Mouse (Mus musculus) brain, embryonic 18.5 days (tissue): Measurements from ENCODE around the gene Ifi27l2b.
"Not testable (repeated sequence)": the region's sequence is repeated elsewhere in the genome, so short reads cannot be mapped to it uniquely, and the experiment has no call there.

Experiments used
- DNase-seq: peaks from one replicate; pipeline ENCODE4 v3.0.0-alpha.2; 2012; ENCODE audit warnings: low read depth, low spot score

Ifi27l2b gene

GRCm38 (mm10) chr12:103457140-103457539 is at the start of gene Ifi27l2b:
Gene Ifi27l2b, minus strand, starts transcription at chr12:103457223.
- no peak for DNase-seq

GRCm38 (mm10) chr12:103504402-103504801 is 47.4 kb upstream of the Ifi27l2b start:
- DNase-seq, result no peak

- no peak for DNase-seq
Observed at GRCm38 (mm10) chr12:103503300-103503699, 46.3 kb upstream of the Ifi27l2b start.

- no peak for DNase-seq
Observed at GRCm38 (mm10) chr12:103499261-103499660, 42.2 kb upstream of the Ifi27l2b start.

GRCm38 (mm10) chr12:103498768-103499167 is 41.7 kb upstream of the Ifi27l2b start:
- no peak for DNase-seq

- no peak for DNase-seq
Observed at GRCm38 (mm10) chr12:103494486-103494885, 37.5 kb upstream of the Ifi27l2b start.

GRCm38 (mm10) chr12:103492767-103493166 is 35.7 kb upstream of the Ifi27l2b start:
- DNase-seq, result no peak

GRCm38 (mm10) chr12:103491091-103491730 is 34.2 kb upstream of the Ifi27l2b start:
- DNase-seq, result no peak

GRCm38 (mm10) chr12:103487750-103488149 is 30.7 kb upstream of the Ifi27l2b start:
- no peak for DNase-seq

GRCm38 (mm10) chr12:103487276-103487675 is 30.3 kb upstream of the Ifi27l2b start:
- DNase-seq, result no peak

- no peak for DNase-seq
Observed at GRCm38 (mm10) chr12:103486726-103487125, 29.7 kb upstream of the Ifi27l2b start.

- not testable (repeated sequence) for DNase-seq
Observed at GRCm38 (mm10) chr12:103484200-103484972, 27.4 kb upstream of the Ifi27l2b start.

GRCm38 (mm10) chr12:103482781-103483180 is 25.8 kb upstream of the Ifi27l2b start:
- no peak for DNase-seq

- no peak for DNase-seq
Observed at GRCm38 (mm10) chr12:103481671-103482070, 24.6 kb upstream of the Ifi27l2b start.

GRCm38 (mm10) chr12:103477461-103478015 is 20.5 kb upstream of the Ifi27l2b start:
- no peak for DNase-seq

GRCm38 (mm10) chr12:103476779-103477389 is 19.9 kb upstream of the Ifi27l2b start:
- no peak for DNase-seq

- DNase-seq, result no peak
Observed at GRCm38 (mm10) chr12:103474481-103474880, 17.5 kb upstream of the Ifi27l2b start.

GRCm38 (mm10) chr12:103456727-103457126 is 296 bp downstream of the Ifi27l2b start:
- not testable (repeated sequence) for DNase-seq

GRCm38 (mm10) chr12:103453361-103453760 is 3.7 kb downstream of the Ifi27l2b start:
- no peak for DNase-seq

- DNase-seq, result no peak
Observed at GRCm38 (mm10) chr12:103445060-103445459, 12.0 kb downstream of the Ifi27l2b start.

GRCm38 (mm10) chr12:103444261-103444660 is 12.8 kb downstream of the Ifi27l2b start:
- not testable (repeated sequence) for DNase-seq

GRCm38 (mm10) chr12:103443524-103443923 is 13.5 kb downstream of the Ifi27l2b start, which contains the start of gene Ifi27l2a:
Gene Ifi27l2a, minus strand, starts transcription at chr12:103443680.
- DNase-seq, result no peak
